Mouse (Mus musculus) midbrain, embryonic 10.5 days (tissue): ENCODE results near the gene Gm20816. TPM values are rescaled to one million over a fixed set of nuclear protein-coding genes. Genes with fewer than 3 reads are reported as not detected.
"Not testable (repeated sequence)": the region's sequence is repeated elsewhere in the genome, so short reads cannot be mapped to it uniquely, and the experiment has no call there.

Source experiments
- DNase-seq: peaks from one replicate; pipeline ENCODE4 v3.0.0-alpha.2; 2017; ENCODE audit warnings: low spot score
- H3K27ac ChIP-seq: fragments of 300-500 bp; sonication (generic); replicated peaks from 2 replicates; pipeline ENCODE4 v1.5.1; 2016; ENCODE audit warnings: mild to moderate bottlenecking
- H3K27me3 ChIP-seq: fragments of 300-500 bp; sonication (generic); 2 replicates; pipeline ENCODE4 v1.6.1; 2016; ENCODE audit warnings: low read depth, mild to moderate bottlenecking; ENCODE audit not compliant: poor library complexity, severe bottlenecking
- H3K36me3 ChIP-seq: fragments of 300-500 bp; sonication (generic); 2 replicates; pipeline ENCODE4 v1.6.1; 2016; ENCODE audit warnings: mild to moderate bottlenecking, moderate library complexity
- H3K4me1 ChIP-seq: fragments of 300-500 bp; sonication (generic); 2 replicates; pipeline ENCODE4 v1.6.1; 2016
- H3K4me3 ChIP-seq: fragments of 300-500 bp; sonication (generic); 2 replicates; pipeline ENCODE4 v1.5.1; 2016; ENCODE audit warnings: mild to moderate bottlenecking, moderate library complexity
- H3K9me3 ChIP-seq: fragments of 300-500 bp; sonication (generic); replicated peaks from 2 replicates; pipeline ENCODE4 v1.6.1; 2016; ENCODE audit warnings: mild to moderate bottlenecking
- WGBS: fragments of 180-500 bp; shearing (Covaris S2); methylation state at CpG from one replicate; pipeline ENCODE4 v1.1.7; 2016; 5-methylcytosine and 5-hydroxymethylcytosine counted together
- polyA plus RNA-seq: library from polyadenylated mRNA; unstranded; fragments of >200 nt; fragmentation: Nextera tagmentation; extraction: Ambion mirVana; gene quantifications from 2 replicates; pipeline ENCODE4 v1.2.1, GENCODE M21; 2016

The Gm20816 gene
- polyA plus RNA-seq = not detected in 2 replicates

DNA sequence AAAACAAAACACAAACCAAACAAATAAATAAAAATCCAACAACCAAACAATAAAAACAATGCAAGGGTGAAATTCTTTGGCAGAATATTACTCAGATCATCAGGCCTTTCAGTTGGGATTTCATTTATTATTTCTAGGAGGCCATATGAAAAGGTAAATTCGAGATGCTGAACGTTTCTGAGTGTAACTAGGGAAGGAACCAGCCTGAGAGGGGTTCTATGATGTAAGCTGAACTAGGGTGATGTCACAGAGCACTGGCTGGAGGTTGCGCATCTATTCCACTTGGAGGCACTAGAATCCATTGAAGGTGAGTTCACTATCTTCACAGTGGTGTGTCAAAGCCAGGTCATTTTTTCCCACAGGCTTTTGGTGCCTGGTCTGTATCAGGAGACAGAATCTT lies at the start of gene Gm20816:
Gene Gm20816 (plus strand): TSS at position 301 of the 400 bp plus-strand sequence.
- H3K9me3 ChIP-seq, H3K36me3 ChIP-seq, H3K27me3 ChIP-seq, H3K4me1 ChIP-seq, H3K27ac ChIP-seq, H3K4me3 ChIP-seq, DNase-seq: not testable (repeated sequence)
- no CpG with 5 or more reads among the region's 3 CpGs for WGBS

Other genes starting within 250 kb of the Gm20816 start
- gene Gm20937, start 243.1 kb upstream of the Gm20816 start, polyA plus RNA-seq = not detected in 2 replicates